Mouse (Mus musculus): ENCODE data around the gene Relt.

Gene Relt

GRCm38 (mm10) chr7:100876293-100876692, 13.0 kb upstream of the Relt start:
- in situ Hi-C loops (cut with MboI, MseI) = no loop called here

- in situ Hi-C loops (cut with MboI, MseI) = no loop called here
Measured at GRCm38 (mm10) chr7:100875822-100876221, 12.6 kb upstream of the Relt start.

GRCm38 (mm10) chr7:100873197-100873596, 10.0 kb upstream of the Relt start:
- in situ Hi-C loops (cut with MboI, MseI) = no loop called here

GRCm38 (mm10) chr7:100871892-100872291, 8.6 kb upstream of the Relt start:
- in situ Hi-C loops (cut with MboI, MseI) = no loop called here

- in situ Hi-C loops (cut with MboI, MseI) = no loop called here
Measured at GRCm38 (mm10) chr7:100871355-100871754, 8.1 kb upstream of the Relt start.

- in situ Hi-C loops (cut with MboI, MseI) = no loop called here
Measured at GRCm38 (mm10) chr7:100869877-100870629, 6.8 kb upstream of the Relt start.

- in situ Hi-C loops (cut with MboI, MseI) = no loop called here
Measured at GRCm38 (mm10) chr7:100868551-100868950, 5.3 kb upstream of the Relt start.

- in situ Hi-C loops (cut with MboI, MseI) = no loop called here
Measured at GRCm38 (mm10) chr7:100867561-100867960, 4.3 kb upstream of the Relt start.

GRCm38 (mm10) chr7:100866675-100867074, 3.4 kb upstream of the Relt start:
- in situ Hi-C loops (cut with MboI, MseI) = no loop called here

GRCm38 (mm10) chr7:100862353-100862752, 893 bp downstream of the Relt start:
- in situ Hi-C loops (cut with MboI, MseI) = no loop called here

GRCm38 (mm10) chr7:100861209-100861608, 2.0 kb downstream of the Relt start:
- in situ Hi-C loops (cut with MboI, MseI) = no loop called here

GRCm38 (mm10) chr7:100860450-100860849, 2.8 kb downstream of the Relt start:
- in situ Hi-C loops (cut with MboI, MseI) = no loop called here

- in situ Hi-C loops (cut with MboI, MseI) = no loop called here
Measured at GRCm38 (mm10) chr7:100855795-100856573, 7.3 kb downstream of the Relt start.

GRCm38 (mm10) chr7:100855300-100855699, 7.9 kb downstream of the Relt start:
- in situ Hi-C loops (cut with MboI, MseI) = no loop called here

- in situ Hi-C loops (cut with MboI, MseI) = no loop called here
Measured at GRCm38 (mm10) chr7:100854861-100855260, 8.4 kb downstream of the Relt start.

- in situ Hi-C loops (cut with MboI, MseI) = no loop called here
Measured at GRCm38 (mm10) chr7:100854137-100854814, 9.0 kb downstream of the Relt start.

GRCm38 (mm10) chr7:100853396-100853795, 9.8 kb downstream of the Relt start:
- in situ Hi-C loops (cut with MboI, MseI) = no loop called here

GRCm38 (mm10) chr7:100851481-100852356, 11.5 kb downstream of the Relt start:
- in situ Hi-C loops (cut with MboI, MseI) = no loop called here

GRCm38 (mm10) chr7:100849508-100849907, 13.7 kb downstream of the Relt start:
- in situ Hi-C loops (cut with MboI, MseI) = no loop called here

- in situ Hi-C loops (cut with MboI, MseI) = no loop called here
Measured at GRCm38 (mm10) chr7:100848744-100849143, 14.5 kb downstream of the Relt start.

GRCm38 (mm10) chr7:100847131-100847530, 16.1 kb downstream of the Relt start:
- in situ Hi-C loops (cut with MboI, MseI) = no loop called here
